Mouse (Mus musculus) midbrain, embryonic 10.5 days (tissue): ENCODE measurements around the gene Inpp5f. TPM values are rescaled to one million over a fixed set of nuclear protein-coding genes. Genes with fewer than 3 reads are reported as not detected.
"Not testable (repeated sequence)": the region's sequence is repeated elsewhere in the genome, so short reads cannot be mapped to it uniquely, and the experiment has no call there.

Experiments used
- DNase-seq: peaks from one replicate; pipeline ENCODE4 v3.0.0-alpha.2; 2017; ENCODE audit warnings: low spot score
- H3K27ac ChIP-seq: fragments of 300-500 bp; sonication (generic); replicated peaks from 2 replicates; pipeline ENCODE4 v1.5.1; 2016; ENCODE audit warnings: mild to moderate bottlenecking
- H3K27me3 ChIP-seq: fragments of 300-500 bp; sonication (generic); 2 replicates; pipeline ENCODE4 v1.6.1; 2016; ENCODE audit warnings: low read depth, mild to moderate bottlenecking; ENCODE audit not compliant: poor library complexity, severe bottlenecking
- H3K36me3 ChIP-seq: fragments of 300-500 bp; sonication (generic); 2 replicates; pipeline ENCODE4 v1.6.1; 2016; ENCODE audit warnings: mild to moderate bottlenecking, moderate library complexity
- H3K4me1 ChIP-seq: fragments of 300-500 bp; sonication (generic); 2 replicates; pipeline ENCODE4 v1.6.1; 2016
- H3K4me3 ChIP-seq: fragments of 300-500 bp; sonication (generic); 2 replicates; pipeline ENCODE4 v1.5.1; 2016; ENCODE audit warnings: mild to moderate bottlenecking, moderate library complexity
- H3K9me3 ChIP-seq: fragments of 300-500 bp; sonication (generic); replicated peaks from 2 replicates; pipeline ENCODE4 v1.6.1; 2016; ENCODE audit warnings: mild to moderate bottlenecking
- WGBS: fragments of 180-500 bp; shearing (Covaris S2); methylation state at CpG from one replicate; pipeline ENCODE4 v1.1.7; 2016; 5-methylcytosine and 5-hydroxymethylcytosine counted together
- polyA plus RNA-seq: library from polyadenylated mRNA; unstranded; fragments of >200 nt; fragmentation: Nextera tagmentation; extraction: Ambion mirVana; gene quantifications from 2 replicates; pipeline ENCODE4 v1.2.1, GENCODE M21; 2016

Inpp5f gene
- polyA plus RNA-seq, 1 experiment from 2014 or later, result 45.2 TPM

GRCm38 (mm10) chr7:128690070-128690469 lies 78.9 kb downstream of the Inpp5f start:
- H3K9me3 ChIP-seq, result peaks cover 22% of the 10 kb centered on the region
- DNase-seq, result peak; percentile 85
- H3K4me3 ChIP-seq, result peak overlapping the region; percentile 56
- peaks cover 69% of the 10 kb centered on the region for H3K36me3 ChIP-seq
- peaks cover 15% of the 10 kb centered on the region for H3K4me1 ChIP-seq
- H3K27me3 ChIP-seq, result no peaks in the 10 kb centered on the region
- 15% methylated on average over 7 of the region's 7 CpGs for WGBS
- peak overlapping the region; percentile 42; the same call in 1 of the 2 replicates for H3K27ac ChIP-seq

DNA sequence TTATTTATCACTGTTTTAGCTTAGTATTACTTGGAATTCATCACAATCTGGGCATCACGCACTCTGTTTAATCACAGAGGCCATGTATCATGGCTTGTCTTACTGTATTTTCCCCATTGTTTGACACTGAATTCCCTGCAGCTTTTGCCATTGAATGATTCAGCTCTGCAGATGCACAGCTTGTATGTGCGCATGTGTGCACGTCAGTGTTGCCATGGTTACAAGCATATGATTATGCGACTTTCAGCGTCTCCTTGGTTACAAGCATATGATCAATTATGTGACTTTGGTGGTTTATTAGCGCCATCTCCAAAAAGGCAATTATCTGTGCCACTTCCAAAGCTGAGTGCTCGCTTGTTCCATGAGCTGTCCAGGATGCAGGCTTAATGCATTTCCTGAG lies 79.7 kb downstream of the Inpp5f start:
- 82% methylated on average over 7 of the region's 7 CpGs for WGBS
- Histone ChIP-seq H3K27ac (no peak overlapping the region; the same call in 1 of the 2 replicates), H3K4me3 (peak overlapping the region; percentile 56), H3K27me3 (no peaks in the 10 kb centered on the region), H3K9me3 (peaks cover 22% of the 10 kb centered on the region), H3K4me1 (peaks cover 15% of the 10 kb centered on the region), H3K36me3 (peaks cover 69% of the 10 kb centered on the region)
- DNase-seq, result peak; percentile 29

- no peaks in the 10 kb centered on the region for H3K27me3 ChIP-seq
- no peak for DNase-seq
- 92% methylated on average over 7 of the region's 7 CpGs for WGBS
Observed at GRCm38 (mm10) chr7:128692163-128692562, 81.0 kb downstream of the Inpp5f start.

GRCm38 (mm10) chr7:128694848-128695247 lies 83.7 kb downstream of the Inpp5f start:
- Histone ChIP-seq H3K4me1 (peaks cover 7% of the 10 kb centered on the region), H3K27me3 (no peaks in the 10 kb centered on the region), H3K4me3 (no peak overlapping the region), H3K9me3 (no peaks in the 10 kb centered on the region), H3K36me3 (peaks cover 76% of the 10 kb centered on the region), H3K27ac (no peak overlapping the region)
- no peak for DNase-seq
- 91% methylated on average over 10 of the region's 10 CpGs for WGBS

More at GRCm38 (mm10) chr7:128692163-128692562, 81.0 kb downstream of the Inpp5f start:
- Histone ChIP-seq H3K27ac (no peak overlapping the region), H3K9me3 (peaks cover 14% of the 10 kb centered on the region), H3K36me3 (peaks cover 67% of the 10 kb centered on the region), H3K4me3 (no peak overlapping the region), H3K4me1 (peaks cover 15% of the 10 kb centered on the region)

- H3K4me3 ChIP-seq, DNase-seq, H3K9me3 ChIP-seq, H3K4me1 ChIP-seq, H3K27me3 ChIP-seq, H3K27ac ChIP-seq: not testable (repeated sequence)
- H3K36me3 ChIP-seq, result peaks cover 97% of the 10 kb centered on the region
- 92% methylated on average over 6 of the region's 6 CpGs for WGBS
Observed at GRCm38 (mm10) chr7:128699959-128700358, 88.8 kb downstream of the Inpp5f start.

GRCm38 (mm10) chr7:128705735-128706134 lies 94.6 kb downstream of the Inpp5f start:
- H3K4me1 ChIP-seq, result no peaks in the 10 kb centered on the region
- H3K27me3 ChIP-seq, result no peaks in the 10 kb centered on the region
- H3K36me3 ChIP-seq, result peaks cover 100% of the 10 kb centered on the region
- peak; percentile 73 for DNase-seq
- H3K27ac ChIP-seq, result no peak overlapping the region
- H3K9me3 ChIP-seq, result no peaks in the 10 kb centered on the region
- H3K4me3 ChIP-seq, result no peak overlapping the region
- 30% methylated on average over 4 of the region's 4 CpGs for WGBS

DNA sequence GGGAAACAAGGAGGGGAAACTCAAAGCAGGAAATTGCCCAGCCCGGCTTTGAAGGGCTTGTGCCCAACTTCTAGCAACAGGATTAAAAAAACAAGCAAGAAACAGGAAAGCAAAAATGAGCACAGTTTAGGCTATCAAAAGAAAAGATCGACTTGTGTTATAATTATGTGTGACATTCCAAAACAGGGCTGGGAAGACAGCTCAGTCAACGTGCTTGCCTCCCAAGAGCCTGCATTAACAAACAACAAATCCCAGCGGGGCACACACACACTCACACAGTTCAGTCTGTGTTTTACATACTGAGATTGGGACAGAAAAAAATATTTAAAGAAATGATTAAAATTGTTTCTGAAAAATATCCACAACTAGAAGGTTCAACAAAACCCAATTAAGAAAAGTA lies 106.9 kb downstream of the Inpp5f start:
- WGBS, result 82% methylated on average over 4 of the region's 4 CpGs
- no peak for DNase-seq

GRCm38 (mm10) chr7:128724761-128725160 lies 113.6 kb downstream of the Inpp5f start:
- WGBS, result 57% methylated on average over 4 of the region's 4 CpGs
- peaks cover 57% of the 10 kb centered on the region for H3K36me3 ChIP-seq
- peak; percentile 28 for DNase-seq

More for the DNA sequence above, 106.9 kb downstream of the Inpp5f start:
- no peaks in the 10 kb centered on the region for H3K9me3 ChIP-seq
- H3K4me1 ChIP-seq, result no peaks in the 10 kb centered on the region
- no peak overlapping the region for H3K4me3 ChIP-seq
- peaks cover 100% of the 10 kb centered on the region for H3K36me3 ChIP-seq
- H3K27ac ChIP-seq, result no peak overlapping the region
- H3K27me3 ChIP-seq, result no peaks in the 10 kb centered on the region

GRCm38 (mm10) chr7:128725189-128725588 lies 114.1 kb downstream of the Inpp5f start:
- no peak overlapping the region for H3K27ac ChIP-seq
- no peak for DNase-seq
- WGBS, result 90% methylated on average over 9 of the region's 9 CpGs
- no peak overlapping the region for H3K4me3 ChIP-seq
- peaks cover 53% of the 10 kb centered on the region for H3K36me3 ChIP-seq
- no peaks in the 10 kb centered on the region for H3K27me3 ChIP-seq
- H3K4me1 ChIP-seq, result peaks cover 21% of the 10 kb centered on the region
- no peaks in the 10 kb centered on the region for H3K9me3 ChIP-seq

More at GRCm38 (mm10) chr7:128724761-128725160, 113.6 kb downstream of the Inpp5f start:
- Histone ChIP-seq H3K4me3 (no peak overlapping the region), H3K27ac (no peak overlapping the region), H3K4me1 (peaks cover 21% of the 10 kb centered on the region), H3K27me3 (no peaks in the 10 kb centered on the region), H3K9me3 (no peaks in the 10 kb centered on the region)

GRCm38 (mm10) chr7:128726999-128727398 lies 115.9 kb downstream of the Inpp5f start:
- H3K4me3 ChIP-seq, result no peak overlapping the region
- no peak for DNase-seq
- peaks cover 35% of the 10 kb centered on the region for H3K36me3 ChIP-seq
- H3K27me3 ChIP-seq, result no peaks in the 10 kb centered on the region
- H3K27ac ChIP-seq, result no peak overlapping the region; the same call in 1 of the 2 replicates
- H3K9me3 ChIP-seq, result no peaks in the 10 kb centered on the region
- peaks cover 21% of the 10 kb centered on the region for H3K4me1 ChIP-seq
- 39% methylated on average over 10 of the region's 10 CpGs for WGBS

DNA sequence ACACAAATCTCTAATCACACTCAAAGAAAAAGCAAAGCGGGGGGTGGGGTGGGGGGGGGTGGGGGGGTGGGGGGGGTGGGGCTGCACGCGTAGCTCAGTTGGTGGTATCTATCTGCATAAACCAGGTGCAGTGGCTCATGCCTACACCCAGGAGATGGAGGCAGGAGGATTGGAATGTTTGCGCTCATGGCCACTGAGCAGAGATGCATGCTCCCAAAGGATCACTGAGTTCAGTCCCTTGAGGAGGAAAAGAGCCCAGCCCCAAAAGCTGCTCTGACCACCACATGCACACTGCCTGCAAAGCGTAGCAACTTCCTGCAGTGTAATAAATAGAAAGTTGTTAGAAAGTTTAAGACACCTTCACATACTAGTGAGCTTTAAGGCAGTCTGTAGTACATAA lies 116.6 kb downstream of the Inpp5f start:
- Histone ChIP-seq H3K4me1 (peaks cover 21% of the 10 kb centered on the region), H3K4me3 (no peak overlapping the region), H3K27me3 (no peaks in the 10 kb centered on the region), H3K36me3 (peaks cover 28% of the 10 kb centered on the region), H3K27ac (no peak overlapping the region), H3K9me3 (no peaks in the 10 kb centered on the region)
- 30% methylated on average over 5 of the region's 5 CpGs for WGBS
- DNase-seq, result no peak

DNA sequence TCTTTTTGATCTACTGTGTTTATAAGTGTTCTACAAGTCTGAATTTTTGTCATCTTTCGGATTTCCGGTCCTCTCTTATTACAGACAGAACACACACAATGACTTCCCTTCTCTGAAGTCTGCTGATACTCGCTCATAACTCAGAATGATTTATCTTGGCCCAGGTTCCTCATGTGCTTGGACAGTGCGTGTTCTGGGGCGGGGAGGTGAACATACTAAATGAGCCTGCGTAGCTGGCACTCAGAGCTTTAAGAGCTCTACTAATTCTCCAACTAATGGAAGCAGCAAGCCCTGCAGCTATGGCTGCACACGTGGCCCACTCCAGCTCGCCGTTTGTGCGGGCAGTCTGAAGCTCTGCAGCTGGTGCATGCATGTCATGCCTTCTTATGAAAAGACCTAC lies 117.6 kb downstream of the Inpp5f start:
- H3K36me3 ChIP-seq, result peaks cover 17% of the 10 kb centered on the region
- H3K27me3 ChIP-seq, result no peaks in the 10 kb centered on the region
- no peaks in the 10 kb centered on the region for H3K9me3 ChIP-seq
- H3K27ac ChIP-seq, result no peak overlapping the region
- DNase-seq, result no peak
- no peak overlapping the region for H3K4me3 ChIP-seq
- H3K4me1 ChIP-seq, result peaks cover 21% of the 10 kb centered on the region
- 97% methylated on average over 10 of the region's 10 CpGs for WGBS

DNA sequence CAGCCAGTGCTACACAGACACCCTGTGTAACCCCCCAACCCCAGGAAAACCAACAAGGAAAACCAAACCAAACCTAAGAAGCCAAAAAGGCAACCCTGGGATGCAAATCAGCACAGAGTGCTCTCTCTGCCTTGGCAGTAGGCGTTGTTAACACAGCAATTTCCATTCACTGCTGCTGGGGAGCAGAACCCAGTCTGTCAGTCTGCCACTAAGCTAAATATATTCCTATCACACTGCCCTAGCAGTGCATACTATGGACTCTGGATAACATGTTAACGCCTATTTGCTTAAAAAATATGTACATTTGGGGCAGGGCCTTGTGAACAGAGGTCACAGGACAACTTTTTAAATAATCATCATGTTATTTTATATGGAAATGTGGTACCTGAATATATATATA lies 120.5 kb downstream of the Inpp5f start:
- Histone ChIP-seq H3K9me3 (peaks cover 5% of the 10 kb centered on the region; the same call in 1 of the 2 replicates), H3K4me3 (no peak overlapping the region), H3K27me3 (no peaks in the 10 kb centered on the region), H3K4me1 (peaks cover 13% of the 10 kb centered on the region), H3K27ac (no peak overlapping the region), H3K36me3 (peaks cover 33% of the 10 kb centered on the region)
- no peak for DNase-seq
- 81% methylated on average over 2 of the region's 2 CpGs for WGBS

DNA sequence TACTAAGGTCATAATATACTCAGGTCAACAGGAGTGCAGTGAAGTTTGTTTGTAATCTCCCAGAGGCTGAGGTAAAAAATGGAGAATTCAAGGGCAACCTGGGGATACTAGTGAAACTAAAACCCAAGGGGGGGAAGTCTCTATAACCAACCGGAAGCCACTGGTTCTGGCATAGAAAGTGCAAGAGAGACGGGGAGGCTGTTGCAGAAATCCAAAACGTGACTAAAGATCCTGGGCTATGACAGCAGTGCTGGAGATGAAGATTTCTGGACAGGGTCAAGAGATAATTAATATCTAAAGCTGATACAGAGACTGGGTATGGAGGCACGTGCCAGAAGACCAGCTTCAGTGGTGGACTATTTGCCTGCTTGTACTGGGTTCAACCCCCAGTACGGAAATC lies 126.9 kb downstream of the Inpp5f start:
- Histone ChIP-seq H3K9me3 (peaks cover 5% of the 10 kb centered on the region; the same call in 1 of the 2 replicates), H3K4me3 (peak overlapping the region; percentile 98), H3K4me1 (peaks cover 16% of the 10 kb centered on the region), H3K27me3 (peaks cover 11% of the 10 kb centered on the region), H3K36me3 (peaks cover 46% of the 10 kb centered on the region), H3K27ac (no peak overlapping the region)
- WGBS, result 87% methylated on average over 5 of the region's 5 CpGs
- DNase-seq, result no peak
